Mouse (Mus musculus) adrenal gland, adult (tissue): ENCODE measurements around the gene Ina.

Experiments
- DNase-seq, 2 experiments: peaks; one replicate each; pipeline ENCODE4 v3.0.0; 2022 to 2023; ENCODE audit warnings: low spot score in 1 of 2; ENCODE audit not compliant: inconsistent age in 2 of 2

Ina gene

GRCm38 (mm10) chr19:47013340-47014158 is 949 bp upstream of the Ina start:
- no peak for DNase-seq

GRCm38 (mm10) chr19:47014159-47014446 is 395 bp upstream of the Ina start:
- no peak for DNase-seq

- DNase-seq = no peak
Observed at GRCm38 (mm10) chr19:47015396-47015795, 898 bp downstream of the Ina start.

GRCm38 (mm10) chr19:47015965-47016364 is 1.5 kb downstream of the Ina start:
- no peak for DNase-seq

- peak; percentile 69 to 90 for DNase-seq
Observed at GRCm38 (mm10) chr19:47016487-47016886, 2.0 kb downstream of the Ina start.

GRCm38 (mm10) chr19:47017831-47018230 is 3.3 kb downstream of the Ina start:
- no peak for DNase-seq

GRCm38 (mm10) chr19:47018330-47018729 is 3.8 kb downstream of the Ina start:
- no peak for DNase-seq

- DNase-seq = no peak
Observed at GRCm38 (mm10) chr19:47019326-47019725, 4.8 kb downstream of the Ina start.

GRCm38 (mm10) chr19:47022709-47023108 is 8.2 kb downstream of the Ina start:
- DNase-seq = no peak

- no peak for DNase-seq
Observed at GRCm38 (mm10) chr19:47023546-47023945, 9.0 kb downstream of the Ina start.

- DNase-seq = peak; percentile 60 to 65
Observed at GRCm38 (mm10) chr19:47024954-47025353, 10.5 kb downstream of the Ina start.

GRCm38 (mm10) chr19:47026513-47026912 is 12.0 kb downstream of the Ina start:
- no peak for DNase-seq

GRCm38 (mm10) chr19:47029796-47030195 is 15.3 kb downstream of the Ina start:
- DNase-seq = no peak

GRCm38 (mm10) chr19:47031770-47032169 is 17.3 kb downstream of the Ina start:
- DNase-seq = no peak

- no peak for DNase-seq
Observed at GRCm38 (mm10) chr19:47034916-47035315, 20.4 kb downstream of the Ina start.

- DNase-seq = no peak
Observed at GRCm38 (mm10) chr19:47036596-47036995, 22.1 kb downstream of the Ina start.

GRCm38 (mm10) chr19:47040720-47041473 is 26.4 kb downstream of the Ina start:
- DNase-seq = peak; percentile 77 to 88

GRCm38 (mm10) chr19:47043608-47044007 is 29.1 kb downstream of the Ina start:
- DNase-seq = no peak

- DNase-seq = no peak
Observed at GRCm38 (mm10) chr19:47046343-47046742, 31.8 kb downstream of the Ina start.

- DNase-seq = peak; percentile 63 to 84
Observed at GRCm38 (mm10) chr19:47047236-47047833, 32.8 kb downstream of the Ina start.

GRCm38 (mm10) chr19:47049061-47049460 is 34.6 kb downstream of the Ina start:
- no peak for DNase-seq

GRCm38 (mm10) chr19:47049840-47050239 is 35.3 kb downstream of the Ina start:
- DNase-seq = no peak
